Mouse (Mus musculus) intestine, postnatal 0 days (tissue): ENCODE measurements around the gene Pdk2. TPM values are rescaled to one million over a fixed set of nuclear protein-coding genes. Genes with fewer than 3 reads are reported as not detected.
"Not testable (repeated sequence)": the region's sequence is repeated elsewhere in the genome, so short reads cannot be mapped to it uniquely, and the experiment has no call there.

Experiments used
- ATAC-seq: fragments of 200-750 bp; cut with Nextera tagmentation; 2 replicates; pipeline ENCODE4 v1.8.0; 2017; ENCODE audit warnings: mild to moderate bottlenecking, moderate TSS enrichment, moderate library complexity
- H3K27ac ChIP-seq: fragments of 300-500 bp; sonication (generic); 2 replicates; pipeline ENCODE4 v1.5.1; 2014; ENCODE audit warnings: mild to moderate bottlenecking, low read depth, low read length, moderate library complexity
- H3K27me3 ChIP-seq: fragments of 300-500 bp; sonication (generic); replicated peaks from 2 replicates; pipeline ENCODE4 v1.6.1; 2014; ENCODE audit warnings: low read length, mixed read lengths; ENCODE audit not compliant: control insufficient read depth, insufficient read depth
- H3K36me3 ChIP-seq: fragments of 300-500 bp; sonication (generic); 2 replicates; pipeline ENCODE4 v1.6.1; 2014; ENCODE audit warnings: mild to moderate bottlenecking, moderate library complexity; ENCODE audit not compliant: control insufficient read depth, insufficient read depth
- H3K4me1 ChIP-seq: fragments of 300-500 bp; sonication (generic); replicated peaks from 2 replicates; pipeline ENCODE4 v1.6.1; 2014; ENCODE audit warnings: antibody characterized with exemption, low read length, mixed read lengths; ENCODE audit not compliant: control insufficient read depth, insufficient read depth
- H3K4me2 ChIP-seq: fragments of 300-500 bp; sonication (generic); replicated peaks from 2 replicates; pipeline ENCODE4 v1.6.1; 2014; ENCODE audit warnings: low read depth, mild to moderate bottlenecking, moderate library complexity
- H3K4me3 ChIP-seq: fragments of 300-500 bp; sonication (generic); 2 replicates; pipeline ENCODE4 v1.5.1; 2014; ENCODE audit warnings: low read depth, low read length
- H3K9ac ChIP-seq: fragments of 300-500 bp; sonication (generic); 2 replicates; pipeline ENCODE4 v1.6.1; 2014; ENCODE audit warnings: mild to moderate bottlenecking, low read depth, low read length
- H3K9me3 ChIP-seq: fragments of 300-500 bp; sonication (generic); 2 replicates; pipeline ENCODE4 v1.6.1; 2016; ENCODE audit warnings: mixed run types; ENCODE audit not compliant: control insufficient read depth
- CTCF ChIP-seq: sonication (generic); IDR thresholded peaks from 2 replicates; pipeline ENCODE4 v1.5.1; 2016; ENCODE audit warnings: low read depth, mild to moderate bottlenecking, control low read depth, antibody characterized with exemption, moderate library complexity
- WGBS: fragments of 180-500 bp; shearing (Covaris S2); extraction: QIAGEN DNeasy Blood & Tissue Kit; methylation state at CpG from one replicate; pipeline ENCODE4 v1.1.7; 2014; 5-methylcytosine and 5-hydroxymethylcytosine counted together
- polyA plus RNA-seq: library from polyadenylated mRNA; unstranded; fragments of >200 nt; fragmentation: Nextera tagmentation; extraction: Ambion mirVana; gene quantifications from 2 replicates; pipeline ENCODE4 v1.2.1, GENCODE M21; 2015

Pdk2 gene
- polyA plus RNA-seq, 1 experiment from 2014 or later = 57.4 TPM

DNA sequence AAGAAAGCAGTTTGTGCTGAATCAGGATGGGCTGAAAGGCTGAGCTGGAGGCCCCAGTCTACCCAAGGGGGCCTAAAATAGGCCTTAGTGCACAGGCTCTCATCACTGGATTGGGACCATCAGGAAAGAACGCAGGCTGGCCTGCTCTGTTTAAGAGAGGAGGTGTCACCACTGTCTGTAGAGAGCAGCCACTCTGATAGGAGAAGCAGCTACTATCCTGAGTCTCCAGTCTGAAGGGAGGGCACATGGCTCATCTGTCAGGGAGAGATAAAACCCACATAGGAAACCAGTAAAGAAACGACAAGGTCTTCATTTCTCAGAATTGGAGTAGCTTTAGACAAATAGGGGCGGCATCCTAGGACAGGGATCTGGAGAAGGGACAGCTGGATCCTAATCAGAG, 29.1 kb downstream of the Pdk2 start:
- H3K4me2 ChIP-seq = no peak overlapping the region
- no peak overlapping the region for H3K4me3 ChIP-seq
- H3K36me3 ChIP-seq = no peaks in the 10 kb centered on the region
- no peak overlapping the region for H3K27ac ChIP-seq
- ATAC-seq = no peak
- H3K9ac ChIP-seq = no peak overlapping the region
- H3K27me3 ChIP-seq = 0 out of 2 replicates have a peak, but pooled peaks cover 4% of the 10 kb centered on the region
- TF ChIP-seq CTCF = no peak
- 49% methylated on average over 3 of the region's 3 CpGs for whole genome bisulfite sequencing
- peaks cover 6% of the 10 kb centered on the region for H3K4me1 ChIP-seq
- H3K9me3 ChIP-seq = no peaks in the 10 kb centered on the region

DNA sequence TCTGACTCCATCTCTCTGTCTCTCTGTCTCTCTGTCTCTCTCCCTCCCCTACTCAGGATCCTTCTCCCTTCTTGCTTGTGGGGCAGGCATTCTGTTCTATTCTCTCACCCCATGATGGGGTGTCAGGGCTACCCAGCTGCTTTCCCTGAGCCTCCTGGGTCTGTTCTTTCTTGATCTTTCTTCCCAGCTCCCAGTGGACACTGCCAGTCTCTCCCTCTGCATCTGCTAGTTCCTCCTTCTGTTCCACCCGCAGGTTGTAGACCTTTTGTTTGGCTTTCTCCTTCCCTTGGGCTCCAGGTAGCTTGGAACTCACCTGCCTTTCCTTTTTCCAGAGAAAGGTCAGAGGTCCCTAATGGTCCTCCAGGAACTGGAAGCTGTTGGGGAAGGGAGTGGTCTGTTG, 29.7 kb downstream of the Pdk2 start:
- no peak overlapping the region for H3K27ac ChIP-seq
- H3K36me3 ChIP-seq = no peaks in the 10 kb centered on the region
- WGBS = 28% methylated on average over 1 of the region's 1 CpGs
- H3K9ac ChIP-seq = no peak overlapping the region
- H3K4me2 ChIP-seq = peak overlapping the region; percentile 86
- no peak for ATAC-seq
- no peaks in the 10 kb centered on the region for H3K9me3 ChIP-seq
- 0 out of 2 replicates have a peak, but pooled peaks cover 4% of the 10 kb centered on the region for H3K27me3 ChIP-seq
- H3K4me3 ChIP-seq = no peak overlapping the region
- peaks cover 8% of the 10 kb centered on the region for H3K4me1 ChIP-seq
- no peak for TF ChIP-seq CTCF

DNA sequence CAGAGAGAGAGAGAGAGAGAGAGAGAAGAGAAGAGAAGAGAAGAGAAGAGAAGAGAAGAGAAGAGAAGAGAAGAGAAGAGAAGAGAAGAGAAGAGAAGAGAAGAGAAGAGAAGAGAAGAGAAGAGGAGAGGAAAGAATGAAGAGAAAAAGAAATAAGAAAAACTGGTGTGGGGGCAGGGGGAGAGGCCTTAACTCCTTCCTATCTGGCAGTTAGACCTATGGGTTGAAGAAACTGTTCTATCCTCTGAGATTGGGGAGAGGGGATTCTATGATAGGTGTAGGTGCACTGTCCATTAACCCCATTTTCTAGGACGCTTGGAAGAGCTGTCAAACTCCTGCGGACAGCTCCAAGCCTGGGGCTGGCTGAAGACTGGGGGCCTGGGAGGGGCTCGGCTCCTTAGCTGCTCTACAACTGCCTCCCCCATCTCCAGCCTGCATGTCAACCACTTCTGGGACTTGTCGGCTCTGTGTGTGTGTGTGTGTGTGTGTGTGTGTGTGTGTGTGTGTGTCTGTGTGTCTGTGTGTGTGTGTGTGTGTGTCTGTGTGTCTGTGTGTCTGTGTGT, 30.2 kb downstream of the Pdk2 start:
- 0 out of 2 replicates have a peak overlapping the region, but pooled peaks have one; percentile 0 for H3K4me3 ChIP-seq
- not testable (repeated sequence) for H3K4me1 ChIP-seq
- WGBS = 32% methylated on average over 4 of the region's 4 CpGs

DNA sequence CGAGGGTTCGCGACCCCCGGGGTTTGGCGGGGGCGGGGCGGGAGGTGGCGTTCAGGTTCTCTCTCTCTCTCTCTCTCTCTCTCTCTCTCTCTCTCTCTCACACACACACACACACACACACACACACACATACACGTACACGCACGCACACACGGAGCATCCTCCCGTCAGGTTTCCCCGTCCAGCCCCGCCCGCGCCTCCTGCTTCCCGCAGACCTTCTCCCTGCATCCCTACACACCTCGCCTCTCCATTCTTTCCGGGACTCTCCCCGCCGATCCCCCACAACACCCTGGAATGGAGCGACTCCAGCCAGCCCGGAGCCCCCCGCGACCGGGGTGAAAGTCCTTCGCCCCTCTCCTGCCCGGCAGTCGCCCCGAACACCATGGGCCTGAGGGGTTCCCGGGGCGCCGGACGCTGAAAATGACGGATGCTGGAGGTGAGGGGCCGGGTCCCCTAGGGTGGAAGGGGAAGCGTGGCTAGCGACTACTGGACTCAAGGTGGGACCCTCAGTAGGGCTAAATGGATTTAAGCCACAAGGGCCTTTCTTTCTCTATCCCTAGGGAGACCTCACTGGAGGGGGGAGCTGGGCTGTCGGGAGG, 30.9 kb downstream of the Pdk2 start:
- H3K27ac ChIP-seq = peak overlapping the region; percentile 66; the same call in 1 of the 2 replicates
- TF ChIP-seq CTCF = no peak
- H3K4me2 ChIP-seq = peak overlapping the region; percentile 86
- WGBS = 4% methylated on average over 35 of the region's 40 CpGs
- H3K9ac ChIP-seq = peak overlapping the region; percentile 58
- no peak for ATAC-seq
- H3K9me3 ChIP-seq = no peaks in the 10 kb centered on the region
- peak overlapping the region; percentile 55 for H3K4me3 ChIP-seq
- H3K27me3 ChIP-seq = 0 out of 2 replicates have a peak, but pooled peaks cover 4% of the 10 kb centered on the region
- H3K4me1 ChIP-seq = peaks cover 8% of the 10 kb centered on the region
- peaks cover 7% of the 10 kb centered on the region; the same call in 1 of the 2 replicates for H3K36me3 ChIP-seq

More for the DNA sequence above, 30.2 kb downstream of the Pdk2 start:
- not testable (repeated sequence) for H3K9ac ChIP-seq, H3K36me3 ChIP-seq, H3K9me3 ChIP-seq, ATAC-seq, H3K27me3 ChIP-seq, H3K27ac ChIP-seq
- H3K4me2 ChIP-seq = peak overlapping the region; percentile 86

DNA sequence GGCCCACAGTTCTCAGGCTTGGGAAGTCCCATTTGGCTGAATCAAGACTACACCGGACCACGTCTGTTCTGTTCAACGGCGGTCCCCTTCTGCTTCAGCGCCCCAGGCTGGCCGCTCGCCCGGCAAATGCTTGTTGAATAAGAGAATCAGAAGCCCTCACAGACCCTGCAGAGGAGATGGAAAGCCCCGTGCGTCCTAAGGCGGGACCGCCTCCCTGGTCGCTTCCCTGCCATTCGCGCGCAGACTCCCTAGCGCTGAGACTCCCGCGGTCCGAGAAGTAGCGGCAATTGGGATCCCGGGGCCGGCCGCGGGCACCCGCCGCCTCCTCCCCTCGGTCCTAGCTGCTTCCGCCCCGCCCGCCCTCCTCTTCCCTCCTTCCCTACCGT, 31.5 kb downstream of the Pdk2 start, which contains the start of gene Samd14:
TSS of gene Samd14 (plus strand) at position 251 of the 386 bp plus-strand sequence.
- H3K27ac ChIP-seq = peak within 1 kb of the TSS; percentile 66
- H3K27me3 ChIP-seq = 0 out of 2 replicates have a peak, but pooled peaks cover 4% of the 10 kb centered on the region
- H3K4me3 ChIP-seq = peak within 1 kb of the TSS; percentile 55
- H3K9me3 ChIP-seq = no peaks in the 10 kb centered on the region
- H3K4me1 ChIP-seq = peaks cover 8% of the 10 kb centered on the region
- peak; percentile 28 for ATAC-seq
- under 1% methylated on average over 32 of the region's 32 CpGs for WGBS
- no peak for TF ChIP-seq CTCF
- H3K4me2 ChIP-seq = peak within 1 kb of the TSS; percentile 86
- peaks cover 13% of the 10 kb centered on the region; the same call in 1 of the 2 replicates for H3K36me3 ChIP-seq
- H3K9ac ChIP-seq = peak within 1 kb of the TSS; percentile 58
